Mouse (Mus musculus) embryonic facial prominence, embryonic 12.5 days (tissue): ENCODE measurements at regions not wholly inside any gene's neighbourhood (a gene's known extent, or its start where the extent isn't known, plus 50 kb on each side); places are given as distances from the start of the nearest gene placed in this dataset.

Source experiments
- ATAC-seq: fragments of 200-750 bp; cut with Nextera tagmentation; 2 replicates; pipeline ENCODE4 v1.8.0; 2017; ENCODE audit not compliant: insufficient number of reproducible peaks, insufficient read depth, low FRiP score, low TSS enrichment
- H3K27ac ChIP-seq: fragments of 300-500 bp; sonication (generic); 2 replicates; pipeline ENCODE4 v1.5.1; 2016; ENCODE audit warnings: mild to moderate bottlenecking
- H3K27me3 ChIP-seq: fragments of 300-500 bp; sonication (generic); 2 replicates; pipeline ENCODE4 v1.6.1; 2016; ENCODE audit warnings: mild to moderate bottlenecking, moderate library complexity
- H3K36me3 ChIP-seq: fragments of 300-500 bp; sonication (generic); 2 replicates; pipeline ENCODE4 v1.6.1; 2016; ENCODE audit warnings: mild to moderate bottlenecking
- H3K4me1 ChIP-seq: fragments of 300-500 bp; sonication (generic); 2 replicates; pipeline ENCODE4 v1.6.1; 2016
- H3K4me2 ChIP-seq: fragments of 300-500 bp; sonication (generic); replicated peaks from 2 replicates; pipeline ENCODE4 v1.6.1; 2016; ENCODE audit warnings: mild to moderate bottlenecking, moderate library complexity
- H3K4me3 ChIP-seq: fragments of 300-500 bp; sonication (generic); 2 replicates; pipeline ENCODE4 v1.5.1; 2016; ENCODE audit warnings: mild to moderate bottlenecking
- H3K9ac ChIP-seq: fragments of 300-500 bp; sonication (generic); 2 replicates; pipeline ENCODE4 v1.6.1; 2016; ENCODE audit warnings: mild to moderate bottlenecking, moderate library complexity
- H3K9me3 ChIP-seq: fragments of 300-500 bp; sonication (generic); 2 replicates; pipeline ENCODE4 v1.6.1; 2016; ENCODE audit warnings: mild to moderate bottlenecking, moderate library complexity
- WGBS: fragments of 180-500 bp; shearing (Covaris S2); methylation state at CpG from one replicate; pipeline ENCODE4 v1.1.7; 2016; 5-methylcytosine and 5-hydroxymethylcytosine counted together

DNA sequence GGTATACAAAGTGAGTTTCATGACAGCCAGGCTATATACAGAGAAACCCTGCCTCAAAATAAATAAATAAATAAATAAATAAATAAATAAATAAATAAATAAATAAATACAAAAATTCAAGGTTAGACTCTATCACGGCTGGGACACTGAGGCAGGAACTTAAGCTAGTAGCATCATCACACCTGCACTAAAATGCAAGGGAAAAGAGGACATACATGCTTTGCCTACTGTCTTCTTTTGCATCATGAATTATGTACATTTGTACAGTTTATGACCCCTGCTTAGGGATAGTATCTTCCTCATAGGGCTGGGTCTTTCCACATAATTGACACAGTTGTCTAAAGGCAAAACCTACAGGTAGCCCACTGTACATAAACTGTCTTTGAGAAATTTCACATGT lies 252.5 kb downstream of the Tpm3-rs7 start:
- Histone ChIP-seq H3K9me3 (no peaks in the 10 kb centered on the region), H3K4me2 (no peak overlapping the region), H3K9ac (no peak overlapping the region), H3K27ac (no peak overlapping the region), H3K4me1 (no peaks in the 10 kb centered on the region), H3K4me3 (no peak overlapping the region), H3K36me3 (no peaks in the 10 kb centered on the region), H3K27me3 (no peaks in the 10 kb centered on the region)
- ATAC-seq = 0 out of 2 replicates have a peak, but pooled peaks have one; percentile 52
- WGBS = 90% methylated on average over 1 of the region's 1 CpGs

GRCm38 (mm10) chr14:113590811-113591210 lies 276.4 kb downstream of the Tpm3-rs7 start:
- WGBS = 53% methylated on average over 5 of the region's 5 CpGs
- H3K4me2 ChIP-seq = no peak overlapping the region
- H3K9ac ChIP-seq = no peak overlapping the region
- no peaks in the 10 kb centered on the region; the same call in 1 of the 2 replicates for H3K4me1 ChIP-seq
- H3K9me3 ChIP-seq = no peaks in the 10 kb centered on the region
- no peaks in the 10 kb centered on the region for H3K36me3 ChIP-seq
- H3K27me3 ChIP-seq = no peaks in the 10 kb centered on the region
- H3K4me3 ChIP-seq = no peak overlapping the region
- no peak for ATAC-seq
- H3K27ac ChIP-seq = no peak overlapping the region

- no peaks in the 10 kb centered on the region for H3K27me3 ChIP-seq
- no peak overlapping the region for H3K27ac ChIP-seq
- H3K4me2 ChIP-seq = no peak overlapping the region
- H3K9me3 ChIP-seq = no peaks in the 10 kb centered on the region
- no peak overlapping the region for H3K9ac ChIP-seq
- H3K4me3 ChIP-seq = no peak overlapping the region
- WGBS = 59% methylated on average over 2 of the region's 2 CpGs
- no peaks in the 10 kb centered on the region for H3K36me3 ChIP-seq
- ATAC-seq = no peak
- H3K4me1 ChIP-seq = no peaks in the 10 kb centered on the region
These were observed 312.7 kb downstream of the Tpm3-rs7 start for GRCm38 (mm10) chr14:113627115-113627514.

DNA sequence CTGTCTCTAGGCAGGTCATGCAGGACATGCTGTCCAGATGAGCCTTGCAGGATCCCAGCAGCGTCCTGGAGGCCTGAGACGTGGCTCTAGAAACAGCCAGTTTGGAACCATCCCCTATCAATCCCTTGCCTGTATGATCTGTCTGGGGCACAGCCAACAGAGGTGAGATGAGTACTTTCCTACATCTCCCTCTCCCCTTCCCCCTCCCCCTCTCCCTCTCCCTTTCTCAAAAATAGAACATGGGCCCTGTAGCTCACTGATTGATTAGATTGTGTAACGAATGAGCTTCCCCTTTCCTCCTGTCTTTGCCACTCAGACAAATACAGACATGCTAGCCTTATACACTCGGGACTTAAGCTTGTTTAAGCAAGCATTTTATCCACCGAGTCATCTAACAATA lies 336.9 kb downstream of the Tpm3-rs7 start:
- H3K27me3 ChIP-seq = no peaks in the 10 kb centered on the region
- 74% methylated on average over 5 of the region's 5 CpGs for WGBS
- ATAC-seq = no peak

DNA sequence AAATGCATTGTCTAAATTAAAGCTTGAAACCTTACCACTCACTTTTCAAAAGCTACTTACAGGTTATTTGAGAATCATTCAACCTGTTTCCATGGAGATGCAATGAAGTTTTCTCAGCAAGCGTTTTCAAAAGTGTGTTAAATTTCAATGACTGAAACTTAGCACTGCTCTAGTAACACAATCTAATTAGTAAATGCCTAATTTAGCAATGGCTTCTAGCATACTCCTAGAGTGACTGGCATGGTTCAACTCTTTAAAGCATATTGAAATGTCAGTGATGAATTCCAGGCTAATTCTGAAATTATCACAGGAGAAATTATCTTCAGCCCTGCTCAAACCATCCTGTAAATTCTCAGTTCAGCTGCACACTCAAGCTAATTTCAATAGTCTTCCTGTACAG lies 342.5 kb downstream of the Tpm3-rs7 start:
- Histone ChIP-seq H3K27ac (no peak overlapping the region), H3K9me3 (no peaks in the 10 kb centered on the region), H3K9ac (no peak overlapping the region), H3K4me2 (no peak overlapping the region), H3K27me3 (no peaks in the 10 kb centered on the region), H3K36me3 (no peaks in the 10 kb centered on the region), H3K4me1 (no peaks in the 10 kb centered on the region), H3K4me3 (no peak overlapping the region)
- 20% methylated on average over 1 of the region's 1 CpGs for WGBS
- ATAC-seq = no peak

More for the DNA sequence above, 336.9 kb downstream of the Tpm3-rs7 start:
- no peak overlapping the region for H3K4me2 ChIP-seq
- H3K27ac ChIP-seq = no peak overlapping the region
- no peak overlapping the region for H3K9ac ChIP-seq
- no peak overlapping the region for H3K4me3 ChIP-seq
- H3K4me1 ChIP-seq = no peaks in the 10 kb centered on the region
- H3K36me3 ChIP-seq = no peaks in the 10 kb centered on the region
- H3K9me3 ChIP-seq = no peaks in the 10 kb centered on the region

DNA sequence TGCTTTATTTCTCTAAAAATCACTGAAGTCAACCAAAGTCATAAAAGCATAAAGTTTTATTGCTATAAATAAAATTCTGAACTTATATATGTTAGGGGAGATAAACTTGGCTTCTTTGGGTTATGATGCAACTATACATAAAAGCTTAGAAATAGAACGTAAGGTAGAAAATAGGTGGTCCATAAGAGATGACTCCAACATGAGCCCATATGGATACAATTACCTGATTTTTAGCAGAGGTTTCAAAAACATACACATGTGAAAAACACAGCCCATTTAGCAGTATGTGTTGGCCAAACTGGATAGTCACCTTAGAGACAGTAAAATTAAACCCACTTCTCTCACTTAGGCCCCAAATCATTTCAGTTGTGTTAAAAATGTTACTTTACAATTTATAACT lies 354.3 kb downstream of the Tpm3-rs7 start:
- no peak overlapping the region for H3K27ac ChIP-seq
- H3K4me3 ChIP-seq = no peak overlapping the region
- no peak overlapping the region for H3K9ac ChIP-seq
- WGBS = 17% methylated on average over 1 of the region's 1 CpGs
- H3K27me3 ChIP-seq = no peaks in the 10 kb centered on the region
- no peaks in the 10 kb centered on the region for H3K4me1 ChIP-seq
- H3K4me2 ChIP-seq = no peak overlapping the region
- H3K9me3 ChIP-seq = no peaks in the 10 kb centered on the region
- ATAC-seq = no peak
- H3K36me3 ChIP-seq = no peaks in the 10 kb centered on the region

GRCm38 (mm10) chr14:113669386-113669785 lies 355.0 kb downstream of the Tpm3-rs7 start:
- Histone ChIP-seq H3K36me3 (no peaks in the 10 kb centered on the region), H3K9ac (no peak overlapping the region), H3K4me3 (no peak overlapping the region), H3K27me3 (no peaks in the 10 kb centered on the region), H3K4me1 (no peaks in the 10 kb centered on the region), H3K4me2 (no peak overlapping the region), H3K27ac (no peak overlapping the region), H3K9me3 (no peaks in the 10 kb centered on the region)
- 49% methylated on average over 2 of the region's 2 CpGs for WGBS
- no peak for ATAC-seq

DNA sequence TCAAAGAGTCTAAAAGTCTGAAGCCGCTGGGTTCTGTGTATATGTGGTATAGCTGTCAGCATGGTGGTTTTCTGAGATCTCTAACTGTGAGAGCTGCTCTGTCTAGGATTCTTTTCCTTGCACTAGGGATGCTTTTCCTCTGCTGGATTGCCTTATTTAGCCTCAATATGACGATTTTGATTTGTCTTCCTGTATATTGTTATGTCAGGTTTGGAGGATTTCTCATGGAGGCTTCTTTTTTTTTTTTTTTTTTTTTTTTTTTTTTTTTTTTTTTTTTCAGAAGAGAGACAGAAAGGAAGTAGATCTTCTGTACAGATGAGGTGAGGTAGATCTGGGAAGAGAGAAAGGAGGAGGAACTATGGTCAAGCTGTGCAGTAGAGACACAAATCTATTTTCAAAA lies 396.5 kb downstream of the Tpm3-rs7 start:
- Histone ChIP-seq H3K4me2 (no peak overlapping the region), H3K36me3 (no peaks in the 10 kb centered on the region), H3K4me3 (no peak overlapping the region), H3K27ac (no peak overlapping the region), H3K27me3 (no peaks in the 10 kb centered on the region), H3K9me3 (no peaks in the 10 kb centered on the region), H3K4me1 (no peaks in the 10 kb centered on the region), H3K9ac (no peak overlapping the region)
- 59% methylated on average over 2 of the region's 2 CpGs for WGBS
- no peak for ATAC-seq
